Mouse (Mus musculus) C2C12 (cell line): Measurements from ENCODE around the gene Zfp335. TPM values are rescaled to one million over a fixed set of nuclear protein-coding genes. Genes with fewer than 3 reads are reported as not detected.

Experiments used
- H3K27me3 ChIP-seq: one replicate; pipeline ENCODE4 v1.6.1; 2011; ENCODE audit not compliant: control insufficient read depth, insufficient read depth, insufficient read length
- H3K36me3 ChIP-seq: one replicate; pipeline ENCODE4 v1.6.1; 2011; ENCODE audit not compliant: control insufficient read depth, insufficient read depth
- H3K4me3 ChIP-seq: one replicate; pipeline ENCODE4 v1.5.1; 2011; ENCODE audit warnings: mild to moderate bottlenecking, control low read depth; ENCODE audit not compliant: poor library complexity, insufficient read depth, severe bottlenecking
- H3K79me2 ChIP-seq: one replicate; pipeline ENCODE4 v1.6.1; 2011; ENCODE audit not compliant: control insufficient read depth, insufficient read depth
- H3K79me3 ChIP-seq: one replicate; pipeline ENCODE4 v1.6.1; 2011; ENCODE audit warnings: low read depth, control low read depth
- H3ac ChIP-seq: one replicate; pipeline ENCODE3; 2011; ENCODE audit warnings: low read depth; ENCODE audit not compliant: control insufficient read depth, insufficient read length
- CEBPB ChIP-seq: IDR thresholded peaks from one replicate; pipeline ENCODE4 v1.6.1; 2011; ENCODE audit warnings: low read depth, mild to moderate bottlenecking, control low read depth, moderate library complexity
- CTCF ChIP-seq: IDR thresholded peaks from one replicate; pipeline ENCODE4 v1.5.1; 2011; ENCODE audit not compliant: control insufficient read depth, insufficient read depth, insufficient read length
- FOSL1 ChIP-seq: IDR thresholded peaks from one replicate; pipeline ENCODE4 v1.8.0; 2011; ENCODE audit warnings: mild to moderate bottlenecking, low read length; ENCODE audit not compliant: poor library complexity, insufficient read depth, severe bottlenecking
- MAX ChIP-seq: IDR thresholded peaks from one replicate; pipeline ENCODE4 v1.6.1; 2011; ENCODE audit warnings: mild to moderate bottlenecking, control low read depth
- MYOD1 ChIP-seq: IDR thresholded peaks from one replicate; pipeline ENCODE4 v1.6.1; 2011; ENCODE audit warnings: low read depth; ENCODE audit not compliant: control insufficient read depth, insufficient read length
- MYOG ChIP-seq: IDR thresholded peaks from one replicate; pipeline ENCODE4 v1.6.1; 2011; ENCODE audit not compliant: control insufficient read depth, insufficient read length; ENCODE audit errors: extremely low read depth
- USF1 ChIP-seq: IDR thresholded peaks from one replicate; pipeline ENCODE4 v1.6.1; 2011; ENCODE audit warnings: low read depth, mild to moderate bottlenecking, control low read depth, moderate library complexity
- polyA plus RNA-seq: library from polyadenylated mRNA; unstranded; fragments of >200 nt; fragmentation: generic; extraction: Trizol; gene quantifications from one replicate; pipeline ENCODE4 v1.2.1, GENCODE M21; 2012; ENCODE audit warnings: missing spikeins

Gene Zfp335
- polyA plus RNA-seq, 1 experiment, result 11.7 TPM

GRCm38 (mm10) chr2:164901380-164901779 is 10.2 kb downstream of the Zfp335 start:
- Histone ChIP-seq H3ac (no peak overlapping the region), H3K36me3 (peaks cover 79% of the 10 kb centered on the region), H3K4me3 (no peak overlapping the region), H3K79me3 (no peaks in the 10 kb centered on the region), H3K79me2 (no peaks in the 10 kb centered on the region), H3K27me3 (no peaks in the 10 kb centered on the region)
- TF ChIP-seq CTCF (no peak), MYOD1 (no peak)

GRCm38 (mm10) chr2:164899723-164900459 is 11.7 kb downstream of the Zfp335 start:
- TF ChIP-seq MYOG (no peak), CTCF (no peak), MYOD1 (no peak), MAX (no peak), CEBPB (no peak), FOSL1 (no peak), USF1 (no peak)
- H3K79me2 ChIP-seq, result no peaks in the 10 kb centered on the region
- H3K79me3 ChIP-seq, result no peaks in the 10 kb centered on the region
- H3K27me3 ChIP-seq, result no peaks in the 10 kb centered on the region
- H3K4me3 ChIP-seq, result no peak overlapping the region
- H3K36me3 ChIP-seq, result peaks cover 78% of the 10 kb centered on the region
- H3ac ChIP-seq, result no peak overlapping the region

GRCm38 (mm10) chr2:164899034-164899433 is 12.5 kb downstream of the Zfp335 start:
- Histone ChIP-seq H3K36me3 (peaks cover 77% of the 10 kb centered on the region), H3ac (no peak overlapping the region), H3K4me3 (no peak overlapping the region), H3K27me3 (no peaks in the 10 kb centered on the region), H3K79me3 (no peaks in the 10 kb centered on the region), H3K79me2 (no peaks in the 10 kb centered on the region)
- TF ChIP-seq MAX, result no peak
- no peak for TF ChIP-seq CEBPB
- no peak for TF ChIP-seq USF1
- no peak for TF ChIP-seq MYOG
- no peak for TF ChIP-seq FOSL1
- TF ChIP-seq CTCF, result no peak
- no peak for TF ChIP-seq MYOD1

- Histone ChIP-seq H3K79me2 (no peaks in the 10 kb centered on the region), H3ac (no peak overlapping the region), H3K4me3 (no peak overlapping the region), H3K79me3 (no peaks in the 10 kb centered on the region), H3K36me3 (peaks cover 86% of the 10 kb centered on the region), H3K27me3 (no peaks in the 10 kb centered on the region)
- no peak for TF ChIP-seq CEBPB
- no peak for TF ChIP-seq FOSL1
- TF ChIP-seq MYOD1, result no peak
- TF ChIP-seq CTCF, result no peak
- no peak for TF ChIP-seq MYOG
- TF ChIP-seq USF1, result no peak
- no peak for TF ChIP-seq MAX
Observed at GRCm38 (mm10) chr2:164898008-164898407, 13.5 kb downstream of the Zfp335 start.

GRCm38 (mm10) chr2:164895885-164896284 is 15.7 kb downstream of the Zfp335 start:
- H3K4me3 ChIP-seq, result no peak overlapping the region
- TF ChIP-seq MYOD1 (no peak), MAX (no peak), USF1 (no peak), FOSL1 (no peak), MYOG (no peak), CTCF (no peak), CEBPB (no peak)
- H3K79me2 ChIP-seq, result no peaks in the 10 kb centered on the region
- H3K36me3 ChIP-seq, result peaks cover 94% of the 10 kb centered on the region
- H3ac ChIP-seq, result no peak overlapping the region
- H3K79me3 ChIP-seq, result no peaks in the 10 kb centered on the region
- H3K27me3 ChIP-seq, result no peaks in the 10 kb centered on the region

- Histone ChIP-seq H3K27me3 (no peaks in the 10 kb centered on the region), H3K36me3 (peaks cover 96% of the 10 kb centered on the region), H3K79me3 (no peaks in the 10 kb centered on the region), H3K79me2 (no peaks in the 10 kb centered on the region), H3K4me3 (no peak overlapping the region), H3ac (no peak overlapping the region)
- TF ChIP-seq CEBPB (no peak), CTCF (peak; percentile 17)
Observed at GRCm38 (mm10) chr2:164894644-164895043, 16.9 kb downstream of the Zfp335 start.

GRCm38 (mm10) chr2:164894048-164894447 is 17.5 kb downstream of the Zfp335 start:
- H3K79me3 ChIP-seq, result no peaks in the 10 kb centered on the region

More at GRCm38 (mm10) chr2:164894048-164894447, 17.5 kb downstream of the Zfp335 start:
- Histone ChIP-seq H3K27me3 (no peaks in the 10 kb centered on the region), H3K36me3 (peaks cover 97% of the 10 kb centered on the region), H3K4me3 (no peak overlapping the region), H3ac (no peak overlapping the region), H3K79me2 (no peaks in the 10 kb centered on the region)
- TF ChIP-seq USF1, result no peak
- no peak for TF ChIP-seq CTCF
- TF ChIP-seq MYOG, result no peak
